In the genomic region with DNA sequence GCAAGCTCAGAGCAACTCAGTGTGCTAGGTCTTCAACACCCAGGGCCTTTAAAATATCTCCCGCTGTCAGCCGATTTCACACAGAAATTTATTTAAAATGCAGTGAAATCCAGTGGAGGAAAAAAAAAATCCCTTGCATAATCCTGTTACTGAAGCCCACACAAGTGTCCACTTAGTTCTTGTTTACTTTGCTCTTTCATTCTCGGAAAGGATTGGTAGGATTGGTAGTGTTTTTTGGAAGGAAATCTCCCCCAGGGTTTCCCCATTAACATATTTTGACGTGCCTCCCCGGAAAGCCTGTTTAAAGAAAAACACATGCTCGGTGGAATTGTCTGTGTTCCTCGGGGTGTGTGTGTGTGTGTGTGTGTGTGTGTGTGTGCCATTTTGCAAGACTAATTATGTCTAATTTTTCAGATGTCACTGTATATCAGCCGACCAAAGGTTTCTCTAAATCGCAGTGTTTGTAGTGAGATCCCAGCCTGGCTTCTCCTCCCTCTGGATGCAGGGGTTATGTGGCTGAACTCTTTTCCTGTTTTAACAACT, we compare ENCODE assay signal across 9 mouse cellular contexts. TPM values are rescaled to one million over a fixed set of nuclear protein-coding genes. Genes with fewer than 3 reads are reported as not detected.
DNase-seq lines count a peak whose midpoint lies in the region; ATAC-seq lines count a peak whose summit lies in the region.
"Had no signal": no experiment of that assay in that cellular context is flagged by ENCODE, and none has a peak within 500 bp of the region (broad histone marks: within the 10 kb centered on the region; RNA-seq: fewer than 3 reads in every experiment).

No protein-coding gene starts in this region.

- peaks cover 15% of the 10 kb centered on the region for H3K4me1 ChIP-seq in heart, embryonic 10.5 days
- peaks cover 9% of the 10 kb centered on the region; the same call in 1 of the 2 replicates for H3K4me1 ChIP-seq in heart, embryonic 16.5 days (ENCODE audit: control insufficient read depth, insufficient read depth, low read length)
- H3K4me1 ChIP-seq in liver, embryonic 16.5 days (ENCODE audit: control insufficient read depth, low read depth, low read length): no peaks in the 10 kb centered on the region

- no peak for DNase-seq in heart, embryonic 10.5 days (ENCODE audit: low spot score)
- no peak for DNase-seq in heart, postnatal 14 days
- DNase-seq in adipocyte (ENCODE audit: low spot score): peak; percentile 74
- DNase-seq in cerebellum, adult 11-12 months: no peak
- no peak for DNase-seq in layer of hippocampus, postnatal 25 days (ENCODE audit: extremely low spot score in 1 of 2, low spot score in 1 of 2)
- DNase-seq in gastrocnemius, adult 18-20 months (ENCODE audit: low spot score): no peak

- 11% methylated on average over 9 of the region's 9 CpGs for WGBS in heart, embryonic 10.5 days
- WGBS in heart, embryonic 16.5 days: 25% methylated on average over 9 of the region's 9 CpGs
- WGBS in liver, embryonic 16.5 days (ENCODE audit: insufficient replicate concordance): 18% methylated on average over 9 of the region's 9 CpGs

- intact Hi-C loops in heart, postnatal 14 days (cut with DNase I): no loop called here

- H3K4me3 ChIP-seq in heart, embryonic 10.5 days: peak overlapping the region; percentile 71
- peak overlapping the region; percentile 58 for H3K4me3 ChIP-seq in heart, embryonic 16.5 days (ENCODE audit: low read length)
- peak overlapping the region; percentile 54 for H3K4me3 ChIP-seq in liver, embryonic 16.5 days (ENCODE audit: low read depth, low read length)

- peak overlapping the region; percentile 91 for H3K4me2 ChIP-seq in heart, embryonic 16.5 days (ENCODE audit: low read depth, low read length)
- H3K4me2 ChIP-seq in liver, embryonic 16.5 days (ENCODE audit: low read depth, low read length): peak overlapping the region; percentile 43

- H3K36me3 ChIP-seq in heart, embryonic 10.5 days: no peaks in the 10 kb centered on the region; the same call in 1 of the 2 replicates
- no peaks in the 10 kb centered on the region for H3K36me3 ChIP-seq in heart, embryonic 16.5 days (ENCODE audit: control insufficient read depth, insufficient read depth)
- H3K36me3 ChIP-seq in liver, embryonic 16.5 days (ENCODE audit: control insufficient read depth, insufficient read depth): no peaks in the 10 kb centered on the region
- H3K36me3 ChIP-seq: G1E had no signal

- H3K9ac ChIP-seq in heart, embryonic 16.5 days (ENCODE audit: low read length): peak overlapping the region; percentile 69
- peak overlapping the region; percentile 32 for H3K9ac ChIP-seq in liver, embryonic 16.5 days (ENCODE audit: low read depth, low read length)

- H3K27me3 ChIP-seq in heart, embryonic 10.5 days (ENCODE audit: insufficient read depth, poor library complexity, severe bottlenecking): no peaks in the 10 kb centered on the region; the same call in 1 of the 2 replicates
- no peaks in the 10 kb centered on the region for H3K27me3 ChIP-seq in heart, embryonic 16.5 days (ENCODE audit: control insufficient read depth, insufficient read depth, low read length)
- peaks cover 10% of the 10 kb centered on the region for H3K27me3 ChIP-seq in liver, embryonic 16.5 days (ENCODE audit: control insufficient read depth, insufficient read depth, low read depth, low read length)

- peak overlapping the region; percentile 87 for H3K27ac ChIP-seq in heart, embryonic 10.5 days
- H3K27ac ChIP-seq in heart, embryonic 16.5 days (ENCODE audit: low read length): no peak overlapping the region
- H3K27ac ChIP-seq in liver, embryonic 16.5 days (ENCODE audit: low read length): peak overlapping the region; percentile 81

- no peaks in the 10 kb centered on the region for H3K9me3 ChIP-seq in heart, embryonic 10.5 days
- no peaks in the 10 kb centered on the region for H3K9me3 ChIP-seq in heart, embryonic 16.5 days (replicated peaks; ENCODE audit: control insufficient read depth, low read length)
- no peaks in the 10 kb centered on the region for H3K9me3 ChIP-seq in liver, embryonic 16.5 days (replicated peaks; ENCODE audit: control insufficient read depth, low read length)

- no peak for ATAC-seq in heart, embryonic 16.5 days (replicated peaks; ENCODE audit: extremely low read depth, insufficient read depth, low FRiP score)
- no peak for ATAC-seq in liver, embryonic 16.5 days (ENCODE audit: low read depth)

RNA-seq across cellular contexts. Expression of a gene that starts 1.0 kb away (rescaled TPM):
- polyA plus RNA-seq in heart, embryonic 10.5 days (2016; fragmentation: Nextera tagmentation; extraction: Ambion mirVana): 18.7 and 25.9 TPM in 2 replicates
- total RNA-seq in heart, postnatal 14 days (2021): 10 to 100 TPM; 11.0 to 11.7 TPM
- 15.3 and 17.9 TPM in 2 replicates for polyA plus RNA-seq in heart, embryonic 16.5 days (2015; fragmentation: Nextera tagmentation; extraction: Ambion mirVana)
- 98.2 and 101 TPM in 2 replicates for polyA plus RNA-seq in liver, embryonic 16.5 days (2015; fragmentation: Nextera tagmentation; extraction: Ambion mirVana)
- total RNA-seq in layer of hippocampus, postnatal 25 days (2021): 10 to 100 TPM; 12.3 to 15.3 TPM
- total RNA-seq in gastrocnemius, adult 18-20 months (2021): 10 to 100 TPM in 1 of 2 experiments, 1 to 10 TPM in 1; 7.6 to 10.1 TPM
- total RNA-seq: G1E had no signal
- polyA plus RNA-seq: G1E had no signal
